Mouse (Mus musculus) bone marrow, adult 2 months (tissue): ENCODE data around the gene Ulk1.

ENCODE experiments used
- CTCF ChIP-seq: fragments of 200-500 bp; IDR thresholded peaks from 2 replicates; pipeline ENCODE4 v1.5.1; 2011; ENCODE audit warnings: low read length, control low read depth; ENCODE audit not compliant: control insufficient read depth, insufficient read depth
- POLR2A ChIP-seq: fragments of 200-500 bp; IDR thresholded peaks from 2 replicates; pipeline ENCODE4 v1.6.1; 2011; ENCODE audit warnings: low read depth, mild to moderate bottlenecking, control low read depth, low read length, borderline replicate concordance; ENCODE audit not compliant: control insufficient read depth

DNA sequence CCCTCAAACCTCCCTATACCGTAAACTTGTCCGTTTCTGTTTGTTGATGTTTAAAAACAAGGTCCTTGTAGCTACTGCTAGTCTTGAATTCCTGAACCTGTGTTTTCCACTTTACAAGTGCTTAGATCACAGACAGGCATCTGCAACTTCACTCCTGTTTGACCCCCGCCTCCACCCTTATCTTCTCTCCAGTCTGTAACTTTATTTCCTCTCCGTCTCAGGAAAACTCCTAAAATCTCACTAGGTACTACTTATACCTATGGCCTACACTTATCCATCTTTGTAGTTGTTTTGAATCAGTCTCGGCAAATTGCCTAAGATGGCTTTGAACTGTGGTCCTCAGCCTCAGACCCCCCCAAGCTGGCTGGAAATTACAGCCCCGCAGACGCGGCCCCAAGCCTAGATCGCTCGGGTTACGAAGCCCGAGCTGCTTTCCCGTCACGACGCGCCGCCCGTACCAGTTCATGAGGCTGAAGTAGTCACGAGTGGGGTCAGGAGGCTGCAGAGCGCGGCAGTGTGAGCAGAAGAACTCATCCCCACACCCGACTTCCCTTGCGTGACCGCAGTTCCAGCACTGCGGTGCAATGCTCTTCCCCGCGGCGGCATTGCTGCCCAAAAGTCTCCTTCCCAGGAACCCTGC, 29.3 kb upstream of the Ulk1 start:
- TF ChIP-seq CTCF (peak; percentile 1; the same call in 1 of the 2 replicates), POLR2A (no peak)
